24 mouse cellular contexts compared by ENCODE assay signal in genomic region chr7:17065620-17066019, GRCm38 (mm10). TPM values are rescaled to one million over a fixed set of nuclear protein-coding genes. Genes with fewer than 3 reads are reported as not detected.
DNase-seq lines count a peak whose midpoint lies in the region; ATAC-seq and TF ChIP-seq lines count a peak whose summit lies in the region.
"Had no signal": no experiment of that assay in that cellular context is flagged by ENCODE, and none has a peak within 500 bp of the region (broad histone marks: within the 10 kb centered on the region; RNA-seq: fewer than 3 reads in every experiment).

No protein-coding gene starts in this region.

- 65% methylated on average over 9 of the region's 9 CpGs for WGBS in intestine, embryonic 14.5 days
- WGBS in intestine, embryonic 15.5 days: 66% methylated on average over 9 of the region's 9 CpGs
- WGBS in liver, embryonic 11.5 days: 56% methylated on average over 9 of the region's 9 CpGs

- H3K4me3 ChIP-seq in intestine, embryonic 14.5 days (ENCODE audit: low read depth, low read length): no peak overlapping the region
- no peak overlapping the region for H3K4me3 ChIP-seq in intestine, embryonic 15.5 days (replicated peaks)
- H3K4me3 ChIP-seq in MEL (ENCODE audit: control insufficient read depth in 1 of 2, insufficient read depth in 1 of 2, low read depth in 2 of 2, low read length in 2 of 2): no peak overlapping the region
- no peak overlapping the region for H3K4me3 ChIP-seq in liver, embryonic 11.5 days (ENCODE audit: low read depth, low read length)
- H3K4me3 ChIP-seq: forebrain, embryonic 13.5 days; gastrocnemius, adult 2 months; hindbrain, embryonic 12.5 days; limb, embryonic 15.5 days; midbrain, embryonic 13.5 days; neural tube, embryonic 13.5 days had no signal

- peak; percentile 46 for DNase-seq in intestine, embryonic 14.5 days (ENCODE audit: low spot score)
- peak; percentile 57 for DNase-seq in MEL (ENCODE audit: low read depth, low spot score)
- peak; percentile 28 for DNase-seq in liver, embryonic 11.5 days (ENCODE audit: low spot score)
- DNase-seq in layer of hippocampus, adult 18-20 months (ENCODE audit: low spot score in 2 of 2): no peak
- DNase-seq in right cerebral cortex, postnatal 14 days: no peak
- DNase-seq in spleen, postnatal 14 days (ENCODE audit: low spot score in 2 of 2): no peak
- DNase-seq: adrenal gland, adult 8-10 months; gastrocnemius, adult 2 months; gastrocnemius, postnatal 36 days; heart, adult 18-20 months; heart, postnatal 36 days; kidney, postnatal 36 days had no signal

- H3K27me3 ChIP-seq in intestine, embryonic 14.5 days (replicated peaks; ENCODE audit: control insufficient read depth, insufficient read depth, low read length): no peaks in the 10 kb centered on the region
- H3K27me3 ChIP-seq in intestine, embryonic 15.5 days (replicated peaks): no peaks in the 10 kb centered on the region
- no peaks in the 10 kb centered on the region for H3K27me3 ChIP-seq in MEL (ENCODE audit: control insufficient read depth in 1 of 2, insufficient read depth in 2 of 2, low read length in 2 of 2)
- H3K27me3 ChIP-seq in liver, embryonic 11.5 days (replicated peaks; ENCODE audit: control insufficient read depth, insufficient read depth, low read length): peaks cover 12% of the 10 kb centered on the region
- H3K27me3 ChIP-seq: limb, embryonic 15.5 days had no signal

- H3K4me2 ChIP-seq in intestine, embryonic 14.5 days (ENCODE audit: low read length): no peak overlapping the region
- no peak overlapping the region for H3K4me2 ChIP-seq in intestine, embryonic 15.5 days (replicated peaks)
- H3K4me2 ChIP-seq in liver, embryonic 11.5 days: no peak overlapping the region
- H3K4me2 ChIP-seq: forebrain, embryonic 13.5 days; heart, embryonic 11.5 days; hindbrain, embryonic 12.5 days; limb, embryonic 15.5 days; midbrain, embryonic 13.5 days; neural tube, embryonic 13.5 days had no signal

- H3K9me3 ChIP-seq in intestine, embryonic 14.5 days (ENCODE audit: control insufficient read depth, low read length): no peaks in the 10 kb centered on the region
- no peaks in the 10 kb centered on the region for H3K9me3 ChIP-seq in intestine, embryonic 15.5 days
- H3K9me3 ChIP-seq in MEL (replicated peaks; ENCODE audit: insufficient read depth, low read length): no peaks in the 10 kb centered on the region
- H3K9me3 ChIP-seq in liver, embryonic 11.5 days (ENCODE audit: control insufficient read depth, low read length): no peaks in the 10 kb centered on the region
- H3K9me3 ChIP-seq: forebrain, embryonic 13.5 days; hindbrain, embryonic 12.5 days; limb, embryonic 15.5 days; midbrain, embryonic 13.5 days; neural tube, embryonic 13.5 days had no signal

- H3K27ac ChIP-seq in intestine, embryonic 14.5 days (ENCODE audit: low read depth): no peak overlapping the region
- no peak overlapping the region for H3K27ac ChIP-seq in intestine, embryonic 15.5 days
- H3K27ac ChIP-seq in MEL (ENCODE audit: control insufficient read depth, low read depth, low read length): no peak overlapping the region
- H3K27ac ChIP-seq in liver, embryonic 11.5 days (ENCODE audit: low read depth, low read length): no peak overlapping the region
- H3K27ac ChIP-seq: forebrain, embryonic 13.5 days; gastrocnemius, adult 2 months; hindbrain, embryonic 12.5 days; hindbrain, postnatal 0 days; limb, embryonic 15.5 days; midbrain, embryonic 13.5 days; neural tube, embryonic 13.5 days had no signal

- TF ChIP-seq RAD21 in MEL (IDR thresholded peaks at IDR 0.05; ENCODE audit: low read depth, low read length): no peak

- TF ChIP-seq EP300 in MEL (IDR thresholded peaks at IDR 0.05; ENCODE audit: low read depth in 1 of 2, low read length in 2 of 2): peak in 1 of 2 experiments; percentile 46; a peak in 2 of 4 replicates

- no peak overlapping the region for H3K9ac ChIP-seq in intestine, embryonic 14.5 days (ENCODE audit: low read length)
- H3K9ac ChIP-seq in intestine, embryonic 15.5 days: no peak overlapping the region
- no peak overlapping the region for H3K9ac ChIP-seq in MEL (ENCODE audit: control insufficient read depth, low read depth, low read length, poor library complexity, severe bottlenecking)
- no peak overlapping the region for H3K9ac ChIP-seq in liver, embryonic 11.5 days (ENCODE audit: low read depth, low read length)
- H3K9ac ChIP-seq: forebrain, embryonic 13.5 days; hindbrain, embryonic 12.5 days; limb, embryonic 15.5 days; midbrain, embryonic 13.5 days; neural tube, embryonic 13.5 days had no signal

- no peaks in the 10 kb centered on the region; the same call in 1 of the 2 replicates for H3K79me2 ChIP-seq in MEL (ENCODE audit: control insufficient read depth, insufficient read depth, low read length, poor library complexity)

- H3K4me1 ChIP-seq in intestine, embryonic 14.5 days (replicated peaks; ENCODE audit: control insufficient read depth, insufficient read depth, low read length): peaks cover 15% of the 10 kb centered on the region
- 0 out of 2 replicates have a peak, but pooled peaks cover 1% of the 10 kb centered on the region for H3K4me1 ChIP-seq in intestine, embryonic 15.5 days (replicated peaks)
- H3K4me1 ChIP-seq in MEL (ENCODE audit: control insufficient read depth in 1 of 2, insufficient read depth in 2 of 2, low read length in 2 of 2): peaks cover 6 to 26% of the 10 kb centered on the region in 2 experiments
- H3K4me1 ChIP-seq in liver, embryonic 11.5 days (replicated peaks; ENCODE audit: control insufficient read depth, insufficient read depth, low read length): peaks cover 12% of the 10 kb centered on the region

- ATAC-seq in intestine, embryonic 14.5 days (replicated peaks; ENCODE audit: low FRiP score, low TSS enrichment, low read depth): no peak
- ATAC-seq in intestine, embryonic 15.5 days: no peak
- ATAC-seq in liver, embryonic 11.5 days (replicated peaks; ENCODE audit: low FRiP score): no peak
- ATAC-seq in megakaryocyte progenitor cell, adult 5-6 weeks (replicated peaks; ENCODE audit: poor library complexity): peak; percentile 24; the same call in 1 of the 2 replicates
- ATAC-seq: activated CD4-positive, CD25-positive, alpha-beta regulatory T cell, adult 4 months; hindbrain, postnatal 0 days; intestine, postnatal 0 days; midbrain, embryonic 13.5 days had no signal

- no peak for TF ChIP-seq POLR2A in MEL (IDR thresholded peaks at IDR 0.05; ENCODE audit: control insufficient read depth in 1 of 2, insufficient read depth in 1 of 2, low read depth in 1 of 2, low read length in 2 of 2, poor library complexity in 1 of 2)

- no peak for TF ChIP-seq CTCF in MEL (IDR thresholded peaks at IDR 0.05 in 2 of 3, conservative IDR thresholded peaks at IDR 0.05 in 1 of 3; ENCODE audit: control insufficient read depth in 1 of 3, insufficient read depth in 1 of 3, low read depth in 2 of 3, low read length in 3 of 3, poor library complexity in 1 of 3, severe bottlenecking in 1 of 3)

- no peaks in the 10 kb centered on the region for H3K36me3 ChIP-seq in intestine, embryonic 14.5 days (ENCODE audit: control insufficient read depth, insufficient read depth, low read length)
- H3K36me3 ChIP-seq in intestine, embryonic 15.5 days: no peaks in the 10 kb centered on the region
- H3K36me3 ChIP-seq in MEL (ENCODE audit: control insufficient read depth in 1 of 2, insufficient read depth in 2 of 2, low read length in 2 of 2): peaks cover 0 to 9% of the 10 kb centered on the region in 2 experiments; a peak in 2 of 4 replicates
- H3K36me3 ChIP-seq in liver, embryonic 11.5 days (ENCODE audit: control insufficient read depth, insufficient read depth, low read length): no peaks in the 10 kb centered on the region
- H3K36me3 ChIP-seq: hindbrain, embryonic 12.5 days; limb, embryonic 15.5 days; midbrain, embryonic 13.5 days; neural tube, embryonic 13.5 days had no signal

TF ChIP-seq in MEL, 35 proteins besides CTCF, POLR2A, EP300 and RAD21 (continues in another document):
- TF ChIP-seq JUND (IDR thresholded peaks at IDR 0.05; ENCODE audit: low read depth, low read length): no peak
- TF ChIP-seq CHD2 (IDR thresholded peaks at IDR 0.05; ENCODE audit: low read length): no peak
- TF ChIP-seq SMC3 (IDR thresholded peaks at IDR 0.05; ENCODE audit: low read depth, low read length): no peak

RNA-seq across cellular contexts. Expression of gene Hif3a, which starts 3.4 kb away (rescaled TPM):
- polyA plus RNA-seq in intestine, embryonic 14.5 days (2014; fragmentation: Nextera tagmentation; extraction: Ambion mirVana): 55.8 and 58.2 TPM in 2 replicates
- polyA plus RNA-seq in intestine, embryonic 15.5 days (2015; fragmentation: Nextera tagmentation; extraction: Ambion mirVana): 66.7 and 71.4 TPM in 2 replicates
- total RNA-seq in MEL (2012; rRNA removed): 8.0 and 9.6 TPM in 2 replicates
- 10 to 100 TPM in 1 of 2 experiments, not detected in 1; 37.9 TPM for polyA plus RNA-seq in MEL (2012; ENCODE audit: insufficient read depth in 1 of 2, insufficient read length in 2 of 2, low read depth in 1 of 2, low replicate concordance in 2 of 2, missing spikeins in 1 of 2)
- polyA plus RNA-seq in liver, embryonic 11.5 days (2014; fragmentation: Nextera tagmentation; extraction: Ambion mirVana): 28.3 and 32.1 TPM in 2 replicates
- total RNA-seq in megakaryocyte progenitor cell, adult 5-6 weeks (2015): 1.6 and 2.1 TPM in 2 replicates
- total RNA-seq in megakaryocyte progenitor cell, adult 5-6 weeks (2017): 0.21 and 0.78 TPM in 2 replicates
- total RNA-seq in layer of hippocampus, adult 18-20 months (2021): 10 to 100 TPM in 1 of 2 experiments, 1 to 10 TPM in 1; 8.3 to 13.1 TPM

RNA-seq across cellular contexts. Expression of gene Psg16, which starts 8.2 kb away (rescaled TPM):
- 0.11 and 0.36 TPM in 2 replicates for polyA plus RNA-seq in intestine, embryonic 14.5 days (2014; fragmentation: Nextera tagmentation; extraction: Ambion mirVana)
- 0.40 and 0.42 TPM in 2 replicates for polyA plus RNA-seq in intestine, embryonic 15.5 days (2015; fragmentation: Nextera tagmentation; extraction: Ambion mirVana)
- 0.23 and 0.36 TPM in 2 replicates for total RNA-seq in MEL (2012; rRNA removed)
- polyA plus RNA-seq in MEL (2012; ENCODE audit: insufficient read depth in 1 of 2, insufficient read length in 2 of 2, low read depth in 1 of 2, low replicate concordance in 2 of 2, missing spikeins in 1 of 2): under 1 TPM in 1 of 2 experiments, not detected in 1; 0.67 TPM
- polyA plus RNA-seq in liver, embryonic 11.5 days (2014; fragmentation: Nextera tagmentation; extraction: Ambion mirVana): 0.12 TPM in 2 replicates
- total RNA-seq in megakaryocyte progenitor cell, adult 5-6 weeks (2015): 0.02 TPM in 1 of 2 replicates, not detected in the other
- total RNA-seq in megakaryocyte progenitor cell, adult 5-6 weeks (2017): 0.25 TPM in 1 of 2 replicates, not detected in the other
- total RNA-seq in layer of hippocampus, adult 18-20 months (2021): 1 to 10 TPM; 3.0 to 5.0 TPM
- polyA plus RNA-seq: small intestine, adult 2 months had no signal

RNA-seq across cellular contexts. Expression of gene Ppp5c, which starts 37.9 kb away (rescaled TPM):
- 101 and 103 TPM in 2 replicates for polyA plus RNA-seq in intestine, embryonic 14.5 days (2014; fragmentation: Nextera tagmentation; extraction: Ambion mirVana)
- 81.5 and 89.5 TPM in 2 replicates for polyA plus RNA-seq in intestine, embryonic 15.5 days (2015; fragmentation: Nextera tagmentation; extraction: Ambion mirVana)
- total RNA-seq in MEL (2012; rRNA removed): 94.2 and 101 TPM in 2 replicates
- polyA plus RNA-seq in MEL (2012; ENCODE audit: insufficient read depth in 1 of 2, insufficient read length in 2 of 2, low read depth in 1 of 2, low replicate concordance in 2 of 2, missing spikeins in 1 of 2): 100 to 1,000 TPM; 178 to 249 TPM
- polyA plus RNA-seq in liver, embryonic 11.5 days (2014; fragmentation: Nextera tagmentation; extraction: Ambion mirVana): 124 and 128 TPM in 2 replicates
- total RNA-seq in megakaryocyte progenitor cell, adult 5-6 weeks (2015): 74.8 and 80.5 TPM in 2 replicates
- total RNA-seq in megakaryocyte progenitor cell, adult 5-6 weeks (2017): 68.3 and 78.9 TPM in 2 replicates
- total RNA-seq in layer of hippocampus, adult 18-20 months (2021): 100 to 1,000 TPM; 146 to 147 TPM

Comparison
In these comparisons a context has a peak if more than half of its experiments do, and no peak if none do; other contexts are left out.
1. DNase-seq: peak in intestine, embryonic 14.5 days (single experiment), MEL (single experiment) and liver, embryonic 11.5 days (single experiment); none in layer of hippocampus, adult 18-20 months (0 of 2), right cerebral cortex, postnatal 14 days (single experiment) and spleen, postnatal 14 days (0 of 2).